Mouse (Mus musculus): ENCODE results near the gene Slc22a3. TPM values are rescaled to one million over a fixed set of nuclear protein-coding genes. Genes with fewer than 3 reads are reported as not detected.

Slc22a3 gene
- total RNA-seq, 2 experiments from 2014 or later = 2.0 to 2.1 TPM

GRCm38 (mm10) chr17:12416250-12416895, 91.1 kb downstream of the Slc22a3 start:
- DNase-seq = peak; percentile 86
- H3K4me3 ChIP-seq = no peak overlapping the region
- H3K27ac ChIP-seq = peak overlapping the region; percentile 77
- TF ChIP-seq CTCF (IDR thresholded peaks at IDR 0.05) = peak; percentile 82
- intact Hi-C loops (cut with DNase I) = loop anchor here (1.0 kb wide), 3 partner anchors 39 to 394 kb away; no protein-coding TSS in a partner anchor

GRCm38 (mm10) chr17:12415741-12416140, 91.8 kb downstream of the Slc22a3 start:
- peak overlapping the region; percentile 77 for H3K27ac ChIP-seq
- TF ChIP-seq CTCF (IDR thresholded peaks at IDR 0.05) = no peak
- intact Hi-C loops (cut with DNase I) = loop anchor here (1.0 kb wide), 4 partner anchors 40 to 395 kb away; no protein-coding TSS in a partner anchor
- no peak for DNase-seq
- no peak overlapping the region for H3K4me3 ChIP-seq

GRCm38 (mm10) chr17:12415031-12415735, 92.3 kb downstream of the Slc22a3 start:
- peak; percentile 66 for DNase-seq
- no peak overlapping the region for H3K4me3 ChIP-seq
- intact Hi-C loops (cut with DNase I) = loop anchor here (1.0 kb wide), 1 partner anchor 245 kb away; no protein-coding TSS in a partner anchor
- no peak for TF ChIP-seq CTCF (IDR thresholded peaks at IDR 0.05)
- peak overlapping the region; percentile 77 for H3K27ac ChIP-seq

- H3K27ac ChIP-seq = peak overlapping the region; percentile 68
- intact Hi-C loops (cut with DNase I) = no loop called here
- TF ChIP-seq CTCF (IDR thresholded peaks at IDR 0.05) = no peak
Measured at GRCm38 (mm10) chr17:12412891-12413237, 94.6 kb downstream of the Slc22a3 start.

GRCm38 (mm10) chr17:12412181-12412890, 95.2 kb downstream of the Slc22a3 start:
- TF ChIP-seq CTCF (IDR thresholded peaks at IDR 0.05) = no peak
- Histone ChIP-seq H3K27ac (peak overlapping the region; percentile 68), H3K4me3 (no peak overlapping the region)
- peak; percentile 71 for DNase-seq
- intact Hi-C loops (cut with DNase I) = no loop called here

More at GRCm38 (mm10) chr17:12412891-12413237, 94.6 kb downstream of the Slc22a3 start:
- H3K4me3 ChIP-seq = no peak overlapping the region
- DNase-seq = no peak

- Histone ChIP-seq H3K4me3 (no peak overlapping the region), H3K27ac (no peak overlapping the region)
- intact Hi-C loops (cut with DNase I) = no loop called here
- TF ChIP-seq CTCF (IDR thresholded peaks at IDR 0.05) = no peak
- peak; percentile 68 for DNase-seq
Measured at GRCm38 (mm10) chr17:12409346-12409944, 98.1 kb downstream of the Slc22a3 start.

GRCm38 (mm10) chr17:12403420-12403819, 104.1 kb downstream of the Slc22a3 start:
- no peak for DNase-seq
- Histone ChIP-seq H3K4me3 (no peak overlapping the region), H3K27ac (peak overlapping the region; percentile 64)
- intact Hi-C loops (cut with DNase I) = no loop called here
- TF ChIP-seq CTCF (IDR thresholded peaks at IDR 0.05) = peak; percentile 44

GRCm38 (mm10) chr17:12396163-12396677, 111.3 kb downstream of the Slc22a3 start:
- no peak for DNase-seq
- H3K4me3 ChIP-seq = no peak overlapping the region
- H3K27ac ChIP-seq = no peak overlapping the region
- TF ChIP-seq CTCF (IDR thresholded peaks at IDR 0.05) = no peak
- intact Hi-C loops (cut with DNase I) = no loop called here

GRCm38 (mm10) chr17:12388239-12388638, 119.3 kb downstream of the Slc22a3 start:
- H3K4me3 ChIP-seq = no peak overlapping the region
- DNase-seq = no peak
- intact Hi-C loops (cut with DNase I) = no loop called here
- no peak overlapping the region for H3K27ac ChIP-seq
- no peak for TF ChIP-seq CTCF (IDR thresholded peaks at IDR 0.05)

- H3K27ac ChIP-seq = no peak overlapping the region
- DNase-seq = no peak
- intact Hi-C loops (cut with DNase I) = no loop called here
- H3K4me3 ChIP-seq = no peak overlapping the region
- TF ChIP-seq CTCF (IDR thresholded peaks at IDR 0.05) = no peak
Measured at GRCm38 (mm10) chr17:12387781-12388180, 119.7 kb downstream of the Slc22a3 start.

- intact Hi-C loops (cut with DNase I) = no loop called here
- no peak for TF ChIP-seq CTCF (IDR thresholded peaks at IDR 0.05)
- DNase-seq = no peak
- H3K27ac ChIP-seq = no peak overlapping the region
- H3K4me3 ChIP-seq = no peak overlapping the region
Measured at GRCm38 (mm10) chr17:12385049-12385794, 122.3 kb downstream of the Slc22a3 start.

GRCm38 (mm10) chr17:12382531-12382930, 125.0 kb downstream of the Slc22a3 start:
- Histone ChIP-seq H3K4me3 (no peak overlapping the region), H3K27ac (no peak overlapping the region)
- intact Hi-C loops (cut with DNase I) = no loop called here
- DNase-seq = no peak
- TF ChIP-seq CTCF (IDR thresholded peaks at IDR 0.05) = no peak

Data from gastrocnemius, adult 2 months (tissue).